Mouse (Mus musculus) cerebellum, adult 2 months (tissue): ENCODE data around the gene Ap2b1.

Experiments used
- CTCF ChIP-seq: fragments of 200-500 bp; IDR thresholded peaks from 2 replicates; pipeline ENCODE4 v1.5.1; 2011; ENCODE audit warnings: low read depth, mild to moderate bottlenecking, control low read depth, low read length, moderate library complexity, borderline replicate concordance; ENCODE audit not compliant: insufficient read depth
- POLR2A ChIP-seq: fragments of 200-500 bp; IDR thresholded peaks from 2 replicates; pipeline ENCODE4 v1.6.1; 2011; ENCODE audit warnings: low read length, control low read depth, borderline replicate concordance; ENCODE audit not compliant: insufficient read depth

DNA sequence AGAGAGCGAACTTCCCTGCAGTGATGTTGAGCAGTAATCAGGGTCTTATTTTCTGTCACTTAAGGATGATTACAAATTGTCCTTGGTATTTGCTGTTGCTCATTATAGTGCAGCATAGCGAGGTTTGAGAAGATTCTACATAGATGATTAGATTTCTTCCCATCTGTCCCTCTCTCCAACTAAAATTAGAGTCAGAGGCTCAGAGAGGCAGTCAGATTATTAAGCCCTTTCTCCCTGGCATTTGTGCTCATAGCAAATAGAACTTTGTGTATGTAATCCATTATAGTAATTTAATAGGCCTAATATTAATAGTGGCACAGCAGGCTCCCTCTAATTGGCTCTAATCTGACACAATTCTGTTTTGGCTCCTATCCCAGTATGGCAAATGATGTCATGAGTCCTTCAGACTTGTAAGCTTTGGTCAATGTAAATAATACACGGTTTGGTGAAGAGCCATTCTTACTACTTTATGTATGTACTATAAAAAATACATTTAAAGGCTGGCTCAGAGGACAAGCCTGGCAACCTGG, 43.0 kb downstream of the Ap2b1 start:
- TF ChIP-seq CTCF (no peak), POLR2A (no peak)
